Mouse (Mus musculus) cortical plate, adult 2 months (tissue): ENCODE data around the gene Atp5d.

Source experiments
- CTCF ChIP-seq: fragments of 200-500 bp; IDR thresholded peaks from 2 replicates; pipeline ENCODE4 v1.5.1; 2011; ENCODE audit warnings: mild to moderate bottlenecking, control low read depth, low read length; ENCODE audit not compliant: insufficient read depth; ENCODE audit errors: extremely low read depth
- POLR2A ChIP-seq: fragments of 200-500 bp; IDR thresholded peaks from 2 replicates; pipeline ENCODE4 v1.6.1; 2011; ENCODE audit warnings: mild to moderate bottlenecking, low read length, control low read depth; ENCODE audit not compliant: insufficient read depth; ENCODE audit errors: extremely low read depth

- TF ChIP-seq CTCF (no peak), POLR2A (no peak)
Measured at GRCm38 (mm10) chr10:80115944-80116335, 22.5 kb upstream of the Atp5d start.
